Comparison of ENCODE assay signal across 8 mouse cellular contexts in genomic region chr9:114116672-114117071, GRCm38 (mm10). TPM values are rescaled to one million over a fixed set of nuclear protein-coding genes. Genes with fewer than 3 reads are reported as not detected.
DNase-seq lines count a peak whose midpoint lies in the region; ATAC-seq and TF ChIP-seq lines count a peak whose summit lies in the region.
"Not testable (repeated sequence)": the region's sequence is repeated elsewhere in the genome, so short reads cannot be mapped to it uniquely, and the experiment has no call there.

No protein-coding gene starts in this region.

- ATAC-seq in megakaryocyte, adult 5-6 weeks (ENCODE audit: poor library complexity, severe bottlenecking), result peak; percentile 78

- H3K4me3 ChIP-seq in left cerebral cortex, adult 2 months, result not testable (repeated sequence)

- peak; percentile 84 for TF ChIP-seq CTCF in left cerebral cortex, adult 2 months (IDR thresholded peaks at IDR 0.05)

- not testable (repeated sequence) for H3K27ac ChIP-seq in left cerebral cortex, adult 2 months

- peak; percentile 6 for DNase-seq in CD4-positive helper T cell, adult 2 months (ENCODE audit: low read depth, low spot score)
- DNase-seq in adrenal gland, postnatal 36 days, result peak; percentile 47 to 55
- DNase-seq in embryo, embryonic 10.5 days (ENCODE audit: low spot score), result peak; percentile 79
- peak; percentile 70 for DNase-seq in gastrocnemius, postnatal 10 days
- peak; percentile 78 for DNase-seq in kidney, adult 18-20 months
- DNase-seq in left cerebral cortex, adult 2 months (ENCODE audit: extremely low spot score in 1 of 2, low spot score in 2 of 2), result peak; percentile 69 to 81
- peak; percentile 39 to 43 for DNase-seq in right cerebral cortex, postnatal 36 days (ENCODE audit: low spot score in 2 of 2)

- intact Hi-C loops in left cerebral cortex, adult 2 months (cut with DNase I), result loop anchor here (1.0 to 10.0 kb wide), 2 partner anchors 125 to 382 kb away; no protein-coding TSS in a partner anchor

RNA-seq across cellular contexts. Expression of gene Susd5, which starts 59.7 kb away (rescaled TPM):
- total RNA-seq in adrenal gland, postnatal 36 days (2021), result under 1 TPM; 0.20 to 0.26 TPM
- 1 to 10 TPM; 4.8 to 6.5 TPM for total RNA-seq in gastrocnemius, postnatal 10 days (2021)
- total RNA-seq in left cerebral cortex, adult 2 months (2021), result 10 to 100 TPM in 1 of 2 experiments, 1 to 10 TPM in 1; 9.1 to 11.8 TPM
- total RNA-seq in megakaryocyte, adult 5-6 weeks (2015), result 0.32 TPM in 1 of 2 replicates, not detected in the other
- total RNA-seq in megakaryocyte, adult 5-6 weeks (2017), result not detected in 2 replicates

Comparison
In these comparisons a context has a peak if more than half of its experiments do, and no peak if none do; other contexts are left out.
1. DNase-seq: peak in every context shown above with its lines; median percentile 79 in embryo, embryonic 10.5 days; 78 in kidney, adult 18-20 months; 75 in left cerebral cortex, adult 2 months; 70 in gastrocnemius, postnatal 10 days; 51 in adrenal gland, postnatal 36 days; 41 in right cerebral cortex, postnatal 36 days; 6 in CD4-positive helper T cell, adult 2 months.
2. RNA of gene Susd5, which starts 59.7 kb away (total RNA-seq): 9.1 to 11.8 TPM in left cerebral cortex, adult 2 months and 4.8 to 6.5 TPM in gastrocnemius, postnatal 10 days; 0.20 to 0.26 TPM in adrenal gland, postnatal 36 days and 0.32 TPM in megakaryocyte, adult 5-6 weeks; every median in the first group is over 4 times any median in the second.